Mouse (Mus musculus): ENCODE results near the gene Taf1d. TPM values are rescaled to one million over a fixed set of nuclear protein-coding genes. Genes with fewer than 3 reads are reported as not detected.

Gene Taf1d
- polyA plus RNA-seq (2016; fragmentation: Nextera tagmentation; extraction: Ambion mirVana), result 61.8 and 63.0 TPM in 2 replicates

DNA sequence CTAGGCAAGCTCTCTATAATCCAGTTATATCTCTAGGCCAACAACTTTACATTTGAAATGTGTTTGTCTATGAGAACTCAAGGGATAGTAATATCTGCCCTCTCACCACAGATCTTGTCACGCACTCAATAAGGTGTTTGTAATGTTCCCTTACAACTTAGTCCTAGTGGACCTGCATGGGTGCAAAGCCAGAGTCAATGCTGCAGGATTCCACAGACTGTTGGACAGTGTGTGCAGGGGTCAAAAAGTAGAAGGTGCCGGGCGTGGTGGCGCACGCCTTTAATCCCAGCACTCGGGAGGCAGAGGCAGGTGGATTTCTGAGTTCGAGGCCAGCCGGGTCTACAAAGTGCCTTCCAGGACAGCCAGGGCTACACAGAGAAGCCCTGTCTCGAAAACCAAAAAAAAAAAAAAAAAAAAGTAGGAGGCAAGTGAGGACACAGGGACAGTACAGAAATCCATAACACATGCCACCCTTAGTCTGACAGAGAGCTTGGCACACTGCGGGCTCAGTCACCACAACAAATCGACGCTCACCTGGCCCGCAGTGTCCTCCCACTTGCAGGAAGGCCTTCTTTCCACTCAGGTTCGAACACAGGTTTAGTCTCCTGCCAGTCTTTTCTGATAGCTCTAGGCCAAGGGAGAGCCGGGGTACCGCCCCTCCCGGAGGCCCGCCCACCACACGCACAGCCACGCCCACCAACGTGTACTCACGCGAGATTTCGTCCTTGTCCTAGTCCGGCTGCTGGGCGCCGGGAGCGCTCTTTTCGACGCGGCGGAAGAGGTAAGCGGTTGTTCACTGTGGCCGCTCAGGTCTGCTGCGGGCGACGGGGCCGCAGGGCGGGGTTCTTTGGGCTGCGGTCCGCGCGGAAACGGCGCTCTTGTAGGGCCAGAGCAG lies at the start of gene Taf1d:
Gene Taf1d (plus strand): TSS at position 712 of the 895 bp plus-strand sequence.
- Histone ChIP-seq H3K4me1 (peaks cover 21% of the 10 kb centered on the region), H3K9me3 (no peaks in the 10 kb centered on the region), H3K4me3 (peak within 1 kb of the TSS; percentile 84), H3K4me2 (replicated peaks) (peak within 1 kb of the TSS; percentile 77), H3K9ac (replicated peaks) (peak within 1 kb of the TSS; percentile 92), H3K27me3 (no peaks in the 10 kb centered on the region), H3K27ac (replicated peaks) (peak within 1 kb of the TSS; percentile 93), H3K36me3 (peaks cover 24% of the 10 kb centered on the region)
- 14% methylated on average over 45 of the region's 45 CpGs for WGBS
- peak; percentile 99 for ATAC-seq (ENCODE audit: low FRiP score, low read depth)

DNA sequence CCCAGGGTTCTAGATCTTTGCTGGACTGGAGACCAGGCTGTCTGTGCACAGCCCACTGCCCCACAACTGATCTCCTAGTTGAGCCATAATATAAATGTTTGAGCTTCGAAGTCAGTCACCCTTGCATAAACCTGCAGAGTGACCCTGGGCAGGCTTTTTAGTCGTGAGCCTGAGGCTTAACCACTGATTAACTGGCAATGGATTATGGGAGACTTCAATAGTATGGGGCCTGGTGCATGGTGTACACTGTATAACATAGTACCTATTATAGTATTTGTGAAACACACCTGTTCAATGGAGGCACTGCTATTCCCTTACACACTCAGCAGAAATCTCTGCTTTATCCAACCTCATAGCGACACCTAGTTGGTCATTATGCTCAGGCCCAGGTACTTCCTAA lies 49.8 kb upstream of the Taf1d start:
- Histone ChIP-seq H3K4me3 (no peak overlapping the region), H3K4me2 (replicated peaks) (no peak overlapping the region), H3K27me3 (no peaks in the 10 kb centered on the region), H3K9ac (replicated peaks) (no peak overlapping the region), H3K27ac (replicated peaks) (no peak overlapping the region), H3K9me3 (no peaks in the 10 kb centered on the region), H3K36me3 (peaks cover 10% of the 10 kb centered on the region), H3K4me1 (no peaks in the 10 kb centered on the region)
- ATAC-seq (ENCODE audit: low FRiP score, low read depth), result no peak
- 78% methylated on average over 3 of the region's 3 CpGs for WGBS

DNA sequence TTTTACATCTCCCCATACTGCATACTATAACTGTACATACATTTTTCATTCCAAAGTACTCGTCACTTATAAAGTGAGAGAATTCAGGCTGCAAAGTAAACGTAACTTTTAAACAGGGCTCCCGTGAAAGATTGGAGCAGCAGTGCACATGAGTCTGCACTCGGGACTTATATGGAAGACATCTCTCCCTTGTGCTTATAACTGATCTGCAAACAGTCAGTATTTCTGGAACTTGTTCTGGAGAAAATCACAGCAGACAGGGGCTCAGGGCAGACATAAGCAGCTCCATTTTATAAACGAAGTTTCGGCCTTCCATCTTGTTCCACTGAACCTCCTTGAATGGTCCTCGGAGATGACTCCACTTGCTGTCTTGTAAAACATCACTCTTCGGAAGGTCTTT lies 44.0 kb upstream of the Taf1d start:
- no peak overlapping the region for H3K4me3 ChIP-seq
- no peak overlapping the region for H3K4me2 ChIP-seq (replicated peaks)
- 95% methylated on average over 8 of the region's 8 CpGs for WGBS
- no peak for ATAC-seq (ENCODE audit: low FRiP score, low read depth)
- no peaks in the 10 kb centered on the region for H3K9me3 ChIP-seq
- no peak overlapping the region for H3K27ac ChIP-seq (replicated peaks)
- H3K36me3 ChIP-seq, result peaks cover 66% of the 10 kb centered on the region
- H3K9ac ChIP-seq (replicated peaks), result no peak overlapping the region
- H3K4me1 ChIP-seq, result no peaks in the 10 kb centered on the region
- no peaks in the 10 kb centered on the region for H3K27me3 ChIP-seq

DNA sequence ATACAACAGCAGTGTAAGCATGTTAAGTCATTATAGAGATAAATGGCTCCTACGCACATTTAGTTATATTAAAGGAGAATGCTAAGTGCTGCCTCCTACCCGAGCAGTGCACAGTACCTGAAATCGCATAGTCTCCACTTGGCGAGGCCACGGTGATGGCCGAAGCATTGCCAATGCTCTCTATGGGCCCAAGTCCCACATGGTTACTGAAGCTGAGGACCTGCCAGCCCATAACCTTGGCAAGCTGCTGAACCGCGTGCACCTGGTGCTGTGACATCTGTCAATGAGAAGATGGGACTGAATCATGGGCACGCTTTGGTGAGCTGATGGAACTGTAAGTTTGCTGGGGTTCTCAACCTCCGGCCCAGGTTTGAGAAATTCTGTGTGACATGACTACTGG lies 42.5 kb upstream of the Taf1d start:
- H3K36me3 ChIP-seq, result peaks cover 80% of the 10 kb centered on the region
- H3K27ac ChIP-seq (replicated peaks), result no peak overlapping the region
- WGBS, result 97% methylated on average over 10 of the region's 10 CpGs
- no peaks in the 10 kb centered on the region for H3K4me1 ChIP-seq
- H3K9ac ChIP-seq (replicated peaks), result no peak overlapping the region
- H3K4me2 ChIP-seq (replicated peaks), result no peak overlapping the region
- H3K9me3 ChIP-seq, result no peaks in the 10 kb centered on the region
- no peak overlapping the region for H3K4me3 ChIP-seq
- no peaks in the 10 kb centered on the region for H3K27me3 ChIP-seq
- ATAC-seq (ENCODE audit: low FRiP score, low read depth), result no peak

DNA sequence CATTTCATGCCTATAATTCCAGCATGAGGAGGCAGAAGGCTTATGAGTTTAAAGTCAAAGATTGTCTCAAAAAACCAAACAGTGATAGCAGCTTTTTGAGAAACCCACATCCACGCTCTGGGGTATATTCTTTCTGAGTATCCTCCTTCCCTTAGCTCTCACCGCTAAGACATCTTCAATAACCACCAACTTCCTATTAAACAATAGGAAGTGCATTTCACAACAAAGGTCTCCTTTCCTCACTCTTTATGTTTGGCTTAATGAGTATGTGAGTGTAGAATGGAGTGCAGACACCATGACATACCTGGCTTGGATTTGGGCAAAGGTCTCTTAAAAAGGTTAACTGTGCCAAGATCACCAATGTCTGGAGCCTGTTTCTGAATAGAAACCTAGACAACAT lies 32.0 kb upstream of the Taf1d start:
- no peaks in the 10 kb centered on the region for H3K27me3 ChIP-seq
- no peak overlapping the region for H3K27ac ChIP-seq (replicated peaks)
- no peak overlapping the region for H3K9ac ChIP-seq (replicated peaks)
- ATAC-seq (ENCODE audit: low FRiP score, low read depth), result no peak
- peaks cover 81% of the 10 kb centered on the region for H3K36me3 ChIP-seq
- H3K4me3 ChIP-seq, result no peak overlapping the region
- no peak overlapping the region for H3K4me2 ChIP-seq (replicated peaks)
- 92% methylated on average over 2 of the region's 2 CpGs for WGBS
- peaks cover 10% of the 10 kb centered on the region for H3K4me1 ChIP-seq
- H3K9me3 ChIP-seq, result no peaks in the 10 kb centered on the region

DNA sequence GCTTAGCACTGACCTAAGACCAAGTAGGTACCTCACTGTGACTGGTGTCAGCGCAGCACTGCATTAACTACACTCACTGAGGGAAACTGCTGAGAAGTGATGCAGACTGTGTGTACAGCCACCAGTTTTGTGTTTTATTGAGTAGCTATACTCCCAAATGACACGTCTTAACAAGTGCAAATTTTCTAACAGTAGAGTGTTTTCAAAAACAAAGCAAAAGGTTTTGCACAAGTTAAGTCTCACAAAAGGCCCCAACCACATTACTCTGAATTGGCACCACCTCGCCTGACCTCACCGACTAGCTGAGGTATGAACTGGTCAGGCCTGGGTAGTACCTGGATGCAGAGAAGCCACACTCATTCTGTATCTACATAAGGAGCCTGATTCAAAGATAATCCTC lies 29.2 kb upstream of the Taf1d start:
- H3K27ac ChIP-seq (replicated peaks), result no peak overlapping the region
- no peaks in the 10 kb centered on the region for H3K9me3 ChIP-seq
- H3K4me2 ChIP-seq (replicated peaks), result no peak overlapping the region
- no peak overlapping the region for H3K4me3 ChIP-seq
- no peak overlapping the region for H3K9ac ChIP-seq (replicated peaks)
- peaks cover 52% of the 10 kb centered on the region for H3K36me3 ChIP-seq
- no peak for ATAC-seq (ENCODE audit: low FRiP score, low read depth)
- H3K4me1 ChIP-seq, result peaks cover 19% of the 10 kb centered on the region
- WGBS, result 97% methylated on average over 4 of the region's 4 CpGs
- H3K27me3 ChIP-seq, result no peaks in the 10 kb centered on the region

DNA sequence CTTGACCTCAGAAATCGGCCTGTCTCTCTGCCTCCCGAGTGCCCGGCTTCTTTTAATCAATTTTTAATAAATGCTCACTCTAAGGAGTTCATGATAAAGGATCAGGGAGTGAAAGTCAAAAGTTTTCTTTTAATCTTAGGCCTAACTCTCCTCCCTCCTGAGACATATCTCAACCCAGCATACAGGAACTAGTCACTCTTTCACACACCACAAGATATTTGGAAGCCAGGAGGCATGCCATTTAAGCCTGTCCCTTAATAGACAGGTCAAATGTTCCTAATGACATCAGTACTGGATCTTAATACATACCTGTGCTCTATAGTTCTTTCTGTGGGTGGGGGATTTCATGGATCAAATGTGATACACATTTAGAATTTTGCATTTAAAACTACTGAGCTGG lies 27.7 kb upstream of the Taf1d start:
- no peak overlapping the region for H3K4me2 ChIP-seq (replicated peaks)
- no peak overlapping the region for H3K27ac ChIP-seq (replicated peaks)
- H3K27me3 ChIP-seq, result no peaks in the 10 kb centered on the region
- peaks cover 37% of the 10 kb centered on the region for H3K36me3 ChIP-seq
- no peak for ATAC-seq (ENCODE audit: low FRiP score, low read depth)
- no peak overlapping the region for H3K4me3 ChIP-seq
- peaks cover 19% of the 10 kb centered on the region for H3K4me1 ChIP-seq
- H3K9me3 ChIP-seq, result no peaks in the 10 kb centered on the region
- H3K9ac ChIP-seq (replicated peaks), result no peak overlapping the region
- WGBS, result 97% methylated on average over 3 of the region's 3 CpGs

DNA sequence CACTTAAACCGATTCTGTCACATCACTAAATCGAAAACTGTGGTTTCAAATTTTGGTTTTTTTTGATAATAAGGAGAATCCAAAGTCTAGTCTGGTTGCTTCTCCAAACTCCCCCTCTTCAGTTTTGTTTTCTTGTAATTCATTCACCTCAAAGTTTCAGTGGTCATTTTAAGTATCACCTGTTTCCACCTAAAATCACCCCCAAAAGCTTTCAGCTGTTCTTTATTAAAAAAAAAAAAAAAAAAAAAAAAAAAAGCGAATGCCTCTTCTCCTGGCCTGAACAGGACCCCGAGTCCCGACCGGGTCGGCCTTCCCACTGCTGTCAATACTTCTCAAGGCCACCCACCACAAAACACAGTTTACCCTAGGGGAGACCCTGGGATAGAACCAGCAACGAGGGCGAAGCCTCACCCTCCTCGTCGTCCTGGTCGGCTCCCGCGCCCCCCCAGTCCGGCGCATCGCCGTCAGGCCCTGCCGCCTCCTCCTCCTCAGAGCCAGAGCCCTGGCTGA lies 26.8 kb upstream of the Taf1d start:
- Histone ChIP-seq H3K36me3 (peaks cover 28% of the 10 kb centered on the region), H3K9me3 (no peaks in the 10 kb centered on the region), H3K4me2 (replicated peaks) (peak overlapping the region; percentile 80), H3K4me1 (peaks cover 19% of the 10 kb centered on the region), H3K4me3 (peak overlapping the region; percentile 97), H3K27me3 (no peaks in the 10 kb centered on the region), H3K27ac (replicated peaks) (peak overlapping the region; percentile 90), H3K9ac (replicated peaks) (peak overlapping the region; percentile 96)
- WGBS, result 10% methylated on average over 19 of the region's 19 CpGs
- ATAC-seq (ENCODE audit: low FRiP score, low read depth), result no peak

DNA sequence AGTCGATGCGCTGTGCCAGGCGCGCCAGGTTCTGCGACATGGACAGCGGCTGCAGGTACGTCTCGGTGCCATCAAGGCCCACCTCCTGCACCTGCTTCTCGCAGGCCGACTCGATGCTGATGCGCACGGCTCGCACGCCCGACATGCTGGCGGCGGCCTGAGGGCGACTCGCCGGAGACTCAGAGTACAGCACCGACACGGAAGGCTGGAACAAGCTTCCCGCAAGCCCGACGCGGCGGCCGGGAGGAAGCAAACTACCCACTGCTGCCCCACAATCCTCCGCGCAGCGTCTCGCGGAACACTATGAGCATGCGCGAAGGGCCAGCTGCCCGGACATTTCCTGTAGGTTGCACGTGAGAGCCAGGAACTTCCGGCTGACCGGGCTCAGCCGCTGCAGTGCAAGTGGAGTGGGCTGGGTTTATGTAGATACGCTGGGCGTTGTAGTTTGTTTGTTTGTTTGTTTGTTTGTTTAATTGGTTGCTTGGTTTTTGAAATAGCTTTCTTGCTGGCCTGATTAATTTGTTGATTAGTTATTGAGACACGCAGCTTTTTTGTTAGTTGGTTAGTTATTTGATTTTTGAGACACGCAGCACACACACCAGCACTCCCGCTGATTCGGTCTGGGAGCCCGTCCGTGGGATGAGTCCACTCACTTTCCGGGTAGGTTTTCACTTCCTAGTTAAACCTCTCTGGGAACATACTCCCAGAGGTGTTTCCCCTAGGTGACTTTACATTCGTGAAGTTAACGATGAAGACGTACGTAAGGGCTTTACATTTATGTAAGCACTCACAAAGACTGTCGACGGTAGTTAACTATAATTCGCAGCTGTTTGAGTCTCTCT lies 26.1 kb upstream of the Taf1d start, which contains the start of gene Med17:
Gene Med17 (minus strand): TSS at position 283 of the 842 bp plus-strand sequence.
- Histone ChIP-seq H3K4me2 (replicated peaks) (peak within 1 kb of the TSS; percentile 80), H3K9me3 (no peaks in the 10 kb centered on the region), H3K9ac (replicated peaks) (peak within 1 kb of the TSS; percentile 96), H3K4me1 (peaks cover 19% of the 10 kb centered on the region), H3K4me3 (peak within 1 kb of the TSS; percentile 97), H3K36me3 (peaks cover 22% of the 10 kb centered on the region), H3K27ac (replicated peaks) (peak within 1 kb of the TSS; percentile 90), H3K27me3 (no peaks in the 10 kb centered on the region)
- ATAC-seq (ENCODE audit: low FRiP score, low read depth), result peak; percentile 97
- WGBS, result 2% methylated on average over 57 of the region's 57 CpGs

DNA sequence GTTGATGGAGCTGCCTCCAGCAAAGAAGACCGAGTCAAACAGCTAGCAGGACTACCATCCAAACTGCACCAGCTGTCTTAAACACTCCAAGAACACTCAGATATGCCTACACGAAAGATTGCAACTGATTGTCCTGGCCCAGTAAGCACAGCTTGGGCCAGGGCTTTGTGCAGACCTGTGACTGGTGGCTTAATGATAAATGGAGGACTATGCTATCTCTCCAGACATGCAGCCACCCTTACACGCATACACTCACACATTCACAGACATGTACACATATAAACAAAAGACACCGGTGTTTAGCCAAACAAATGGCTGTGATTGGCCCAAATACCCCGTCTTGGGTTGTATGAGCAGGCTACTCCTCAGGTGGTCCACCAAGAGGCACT lies 25.5 kb upstream of the Taf1d start:
- H3K36me3 ChIP-seq, result peaks cover 16% of the 10 kb centered on the region
- peaks cover 19% of the 10 kb centered on the region for H3K4me1 ChIP-seq
- 49% methylated on average over 5 of the region's 5 CpGs for WGBS
- H3K4me3 ChIP-seq, result peak overlapping the region; percentile 97
- ATAC-seq (ENCODE audit: low FRiP score, low read depth), result no peak
- H3K9me3 ChIP-seq, result no peaks in the 10 kb centered on the region
- H3K9ac ChIP-seq (replicated peaks), result peak overlapping the region; percentile 96
- no peaks in the 10 kb centered on the region for H3K27me3 ChIP-seq
- 0 out of 2 replicates have a peak overlapping the region, but pooled peaks have one; percentile 90 for H3K27ac ChIP-seq (replicated peaks)
- H3K4me2 ChIP-seq (replicated peaks), result peak overlapping the region; percentile 80

DNA sequence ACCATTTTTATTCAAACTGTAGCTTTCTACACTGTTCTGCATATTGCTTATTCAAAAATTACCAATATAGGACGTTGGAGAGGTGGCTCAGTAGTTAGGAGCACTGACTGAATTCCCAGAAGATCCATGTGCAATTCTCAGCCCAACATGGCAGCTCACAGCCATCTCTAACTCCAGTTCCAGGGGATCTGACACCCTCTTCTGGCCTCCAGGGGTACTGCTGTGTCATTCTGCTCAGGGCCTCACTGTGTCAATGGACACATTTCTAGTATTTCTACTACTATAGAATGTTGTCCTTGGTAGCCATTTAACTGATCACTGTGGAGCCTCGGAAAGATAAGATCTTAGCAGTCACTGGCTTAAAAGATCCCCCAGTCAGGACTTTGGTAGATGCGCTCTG lies 20.6 kb upstream of the Taf1d start:
- Histone ChIP-seq H3K9ac (replicated peaks) (no peak overlapping the region), H3K4me3 (no peak overlapping the region), H3K36me3 (0 out of 2 replicates have a peak, but pooled peaks cover 3% of the 10 kb centered on the region), H3K9me3 (no peaks in the 10 kb centered on the region), H3K27me3 (no peaks in the 10 kb centered on the region), H3K4me2 (replicated peaks) (no peak overlapping the region), H3K27ac (replicated peaks) (no peak overlapping the region), H3K4me1 (peaks cover 6% of the 10 kb centered on the region)
- WGBS, result 65% methylated on average over 3 of the region's 3 CpGs
- ATAC-seq (ENCODE audit: low FRiP score, low read depth), result no peak

DNA sequence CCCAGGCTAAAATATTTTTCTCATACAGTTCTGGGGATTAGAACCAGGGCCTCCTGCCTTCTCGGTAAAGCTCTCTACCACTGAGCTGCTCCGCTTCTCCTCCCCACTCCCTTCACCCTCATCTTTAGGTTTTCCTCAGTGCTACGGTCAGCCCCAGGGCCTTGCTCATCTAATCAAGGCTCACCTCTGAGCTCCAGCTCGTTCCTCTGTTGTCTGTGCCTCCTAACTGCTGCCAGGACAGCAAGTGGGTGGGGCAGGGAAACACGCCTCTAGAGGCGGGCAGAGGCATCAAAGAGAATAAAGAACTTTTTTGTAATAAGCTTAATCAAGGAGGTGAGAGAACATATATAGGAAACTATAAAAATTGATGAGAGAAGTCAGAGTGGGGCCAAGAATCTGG lies 18.2 kb upstream of the Taf1d start:
- 55% methylated on average over 6 of the region's 6 CpGs for WGBS
- H3K36me3 ChIP-seq, result 0 out of 2 replicates have a peak, but pooled peaks cover 4% of the 10 kb centered on the region
- H3K9me3 ChIP-seq, result no peaks in the 10 kb centered on the region
- no peak overlapping the region for H3K4me3 ChIP-seq
- no peak for ATAC-seq (ENCODE audit: low FRiP score, low read depth)
- H3K27me3 ChIP-seq, result no peaks in the 10 kb centered on the region
- no peak overlapping the region for H3K27ac ChIP-seq (replicated peaks)
- no peak overlapping the region for H3K9ac ChIP-seq (replicated peaks)
- no peak overlapping the region for H3K4me2 ChIP-seq (replicated peaks)
- H3K4me1 ChIP-seq, result no peaks in the 10 kb centered on the region

Measured in midbrain, embryonic 12.5 days (tissue).